Mouse (Mus musculus) kidney, adult 2 months (tissue): Measurements from ENCODE around the gene Slc44a1. TPM values are rescaled to one million over a fixed set of nuclear protein-coding genes. Genes with fewer than 3 reads are reported as not detected.

Experiments
- DNase-seq: peaks from one replicate; pipeline ENCODE4 v3.0.0; 2021
- H3K27ac ChIP-seq: fragments of 200-500 bp; 2 replicates; pipeline ENCODE4 v1.5.1; 2012; ENCODE audit warnings: low read depth, low read length, control low read depth, inconsistent platforms; ENCODE audit not compliant: insufficient read depth
- H3K27me3 ChIP-seq: fragments of 200-500 bp; replicated peaks from 2 replicates; pipeline ENCODE4 v1.6.1; 2012; ENCODE audit warnings: mild to moderate bottlenecking, moderate library complexity, low read length, inconsistent platforms; ENCODE audit not compliant: control insufficient read depth, insufficient read depth
- H3K36me3 ChIP-seq: fragments of 200-500 bp; 2 replicates; pipeline ENCODE4 v1.6.1; 2012; ENCODE audit warnings: mild to moderate bottlenecking, moderate library complexity, low read length, inconsistent platforms; ENCODE audit not compliant: control insufficient read depth, insufficient read depth
- H3K4me1 ChIP-seq: fragments of 200-500 bp; 2 replicates; pipeline ENCODE4 v1.6.1; 2011; ENCODE audit warnings: low read length; ENCODE audit not compliant: control insufficient read depth, insufficient read depth
- H3K4me3 ChIP-seq: fragments of 200-500 bp; 2 replicates; pipeline ENCODE4 v1.5.1; 2011; ENCODE audit warnings: mild to moderate bottlenecking, low read depth, low read length, control low read depth; ENCODE audit not compliant: insufficient read depth
- CTCF ChIP-seq: fragments of 200-500 bp; conservative IDR thresholded peaks from 2 replicates; pipeline ENCODE4 v1.5.1; 2011; ENCODE audit warnings: low read depth, mild to moderate bottlenecking, control low read depth, low read length, moderate library complexity, mixed read lengths; ENCODE audit not compliant: insufficient read depth, insufficient read length
- POLR2A ChIP-seq: fragments of 200-500 bp; IDR thresholded peaks from one replicate; pipeline ENCODE4 v1.6.1; 2011; ENCODE audit warnings: low read depth, low read length, control low read depth
- WGBS: fragments of 180-500 bp; shearing (Covaris S2); methylation state at CpG from one replicate; pipeline ENCODE4 v1.1.7; 2018; 5-methylcytosine and 5-hydroxymethylcytosine counted together
- polyA plus RNA-seq: library from polyadenylated mRNA; depleted of rRNA; stranded (reverse); fragments of >200 nt; gene quantifications from 2 replicates; pipeline ENCODE4 v1.2.3, GENCODE M21; 2012; rRNA removed

Slc44a1 gene
- polyA plus RNA-seq, 1 experiment: 26.5 TPM

- peak; percentile 73 for DNase-seq
- Histone ChIP-seq H3K27ac (peak within 1 kb of the TSS; percentile 15), H3K27me3 (no peaks in the 10 kb centered on the region), H3K36me3 (no peaks in the 10 kb centered on the region), H3K4me3 (peak within 1 kb of the TSS; percentile 86), H3K4me1 (no peaks in the 10 kb centered on the region)
- TF ChIP-seq CTCF (peak; percentile 25; the same call in 1 of the 2 replicates), POLR2A (no peak)
- WGBS: under 1% methylated on average over 88 of the region's 88 CpGs
Observed at GRCm38 (mm10) chr4:53631316-53632010, 191.2 kb downstream of the Slc44a1 start, which contains the start of gene Fsd1l. Gene Fsd1l (plus strand): TSS chr4:53631471.

- Histone ChIP-seq H3K27ac (no peak overlapping the region), H3K4me3 (peak overlapping the region; percentile 86), H3K27me3 (no peaks in the 10 kb centered on the region)
Observed at GRCm38 (mm10) chr4:53632011-53632349, 191.8 kb downstream of the Slc44a1 start.

GRCm38 (mm10) chr4:53635336-53635735 is 195.1 kb downstream of the Slc44a1 start:
- no peak for DNase-seq
- Histone ChIP-seq H3K4me3 (no peak overlapping the region), H3K27me3 (no peaks in the 10 kb centered on the region), H3K27ac (no peak overlapping the region), H3K4me1 (no peaks in the 10 kb centered on the region; the same call in 1 of the 2 replicates), H3K36me3 (no peaks in the 10 kb centered on the region)
- 60% methylated on average over 3 of the region's 3 CpGs for WGBS
- TF ChIP-seq CTCF (no peak), POLR2A (no peak)

More at GRCm38 (mm10) chr4:53632011-53632349, 191.8 kb downstream of the Slc44a1 start:
- Histone ChIP-seq H3K4me1 (no peaks in the 10 kb centered on the region), H3K36me3 (no peaks in the 10 kb centered on the region)
- TF ChIP-seq CTCF (no peak), POLR2A (no peak)
- no peak for DNase-seq
- 5% methylated on average over 5 of the region's 5 CpGs for WGBS

GRCm38 (mm10) chr4:53637269-53637909 is 197.2 kb downstream of the Slc44a1 start:
- Histone ChIP-seq H3K27ac (no peak overlapping the region), H3K27me3 (no peaks in the 10 kb centered on the region), H3K36me3 (no peaks in the 10 kb centered on the region), H3K4me1 (no peaks in the 10 kb centered on the region; the same call in 1 of the 2 replicates), H3K4me3 (no peak overlapping the region)
- TF ChIP-seq CTCF: no peak
- no peak for TF ChIP-seq POLR2A
- DNase-seq: no peak
- WGBS: 61% methylated on average over 7 of the region's 7 CpGs

- no peak for TF ChIP-seq POLR2A
- no peak for TF ChIP-seq CTCF
- Histone ChIP-seq H3K4me3 (no peak overlapping the region), H3K27me3 (no peaks in the 10 kb centered on the region), H3K4me1 (no peaks in the 10 kb centered on the region; the same call in 1 of the 2 replicates), H3K27ac (no peak overlapping the region), H3K36me3 (no peaks in the 10 kb centered on the region)
- peak; percentile 2 for DNase-seq
- 45% methylated on average over 7 of the region's 7 CpGs for WGBS
Observed at GRCm38 (mm10) chr4:53638549-53639123, 198.4 kb downstream of the Slc44a1 start.

- H3K4me3 ChIP-seq: no peak overlapping the region
- DNase-seq: no peak
- WGBS: 39% methylated on average over 3 of the region's 3 CpGs
- H3K27ac ChIP-seq: no peak overlapping the region
- no peak for TF ChIP-seq CTCF
- TF ChIP-seq POLR2A: no peak
- H3K36me3 ChIP-seq: no peaks in the 10 kb centered on the region
- no peaks in the 10 kb centered on the region for H3K27me3 ChIP-seq
- no peaks in the 10 kb centered on the region for H3K4me1 ChIP-seq
Observed at GRCm38 (mm10) chr4:53658029-53658428, 217.8 kb downstream of the Slc44a1 start.

GRCm38 (mm10) chr4:53660711-53661110 is 220.5 kb downstream of the Slc44a1 start:
- H3K27ac ChIP-seq: no peak overlapping the region
- H3K36me3 ChIP-seq: no peaks in the 10 kb centered on the region
- no peak overlapping the region for H3K4me3 ChIP-seq
- no peaks in the 10 kb centered on the region for H3K27me3 ChIP-seq
- no peak for DNase-seq
- H3K4me1 ChIP-seq: no peaks in the 10 kb centered on the region
- no peak for TF ChIP-seq POLR2A
- TF ChIP-seq CTCF: no peak

Other genes starting within 250 kb of the Slc44a1 start
- gene Fsd1l, start 191.1 kb downstream of the Slc44a1 start, polyA plus RNA-seq: 0.53 and 0.55 TPM in 2 replicates